Mouse (Mus musculus) MEL (cell line): ENCODE data around the gene Sept5.

Experiments used
- E2F4 ChIP-seq: IDR thresholded peaks from 2 replicates; pipeline ENCODE4 v1.6.1; 2011; ENCODE audit warnings: low read depth, low read length, improper control_type of control experiment, borderline replicate concordance
- ELF1 ChIP-seq: IDR thresholded peaks from 2 replicates; pipeline ENCODE4 v1.6.1; 2014; ENCODE audit warnings: low read depth, mild to moderate bottlenecking, inconsistent platforms, low read length, improper control_type of control experiment, moderate library complexity
- EP300 ChIP-seq, 2 experiments: IDR thresholded peaks; 2 replicates each; pipeline ENCODE4 v1.6.1; 2011; ENCODE audit warnings: improper control_type of control experiment in 2 of 2, low read length in 2 of 2, low read depth in 1 of 2, mild to moderate bottlenecking in 1 of 2
- ETS1 ChIP-seq: IDR thresholded peaks from 2 replicates; pipeline ENCODE4 v1.6.1; 2012; ENCODE audit warnings: low read depth, mild to moderate bottlenecking, inconsistent platforms, low read length, improper control_type of control experiment, moderate library complexity
- GABPA ChIP-seq: IDR thresholded peaks from 2 replicates; pipeline ENCODE4 v1.6.1; 2012; ENCODE audit warnings: low read depth, mild to moderate bottlenecking, inconsistent platforms, low read length, improper control_type of control experiment, moderate library complexity
- GATA1 ChIP-seq: IDR thresholded peaks from 2 replicates; pipeline ENCODE4 v1.6.1; 2011; ENCODE audit warnings: low read depth, low read length, improper control_type of control experiment
- MAFK ChIP-seq: IDR thresholded peaks from 2 replicates; pipeline ENCODE4 v1.6.1; 2011; ENCODE audit warnings: low read depth, mild to moderate bottlenecking, low read length, improper control_type of control experiment, borderline replicate concordance
- MXI1 ChIP-seq: IDR thresholded peaks from 2 replicates; pipeline ENCODE4 v1.6.1; 2011; ENCODE audit warnings: mild to moderate bottlenecking, low read depth, low read length, improper control_type of control experiment
- SMC3 ChIP-seq: IDR thresholded peaks from 2 replicates; pipeline ENCODE4 v1.6.1; 2011; ENCODE audit warnings: low read depth, low read length, improper control_type of control experiment

DNA sequence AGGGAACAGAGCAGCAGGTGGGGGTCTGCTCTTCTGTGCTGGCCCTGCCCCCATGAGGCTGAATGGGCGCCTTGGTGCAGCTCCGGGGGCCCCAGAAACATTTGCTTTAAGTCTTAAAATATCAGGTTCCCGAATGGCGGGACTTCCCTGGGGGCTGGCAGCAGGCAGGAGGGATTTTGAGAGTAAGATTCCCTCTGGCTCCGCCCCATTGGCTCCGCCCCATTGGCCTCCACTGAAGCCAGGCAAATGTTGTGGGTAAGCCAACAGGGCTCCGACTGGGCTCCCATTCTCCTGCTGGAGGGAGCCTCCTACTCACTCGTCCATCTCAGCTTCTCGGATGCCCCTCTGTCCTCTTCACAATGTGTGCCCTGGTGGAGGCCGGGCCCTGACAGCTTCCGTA, 21.5 kb downstream of the Sept5 start:
- TF ChIP-seq GATA1: no peak
- TF ChIP-seq MAFK: no peak
- TF ChIP-seq ELF1: no peak
- TF ChIP-seq MXI1: no peak
- TF ChIP-seq SMC3: no peak
- TF ChIP-seq ETS1: no peak
- TF ChIP-seq EP300 (IDR thresholded peaks at IDR 0.05; ENCODE audit: low read depth in 1 of 2, low read length in 2 of 2): no peak
- no peak for TF ChIP-seq E2F4
- no peak for TF ChIP-seq GABPA
